Mouse (Mus musculus) CH12.LX (cell line): ENCODE measurements around the gene Agtrap. TPM values are rescaled to one million over a fixed set of nuclear protein-coding genes. Genes with fewer than 3 reads are reported as not detected.

Experiments
- DNase-seq: peaks from one replicate; pipeline ENCODE4 v3.0.0-alpha.2; 2013; ENCODE audit errors: extremely low read depth
- H3K27ac ChIP-seq: 2 replicates; pipeline ENCODE4 v1.5.1; 2012; ENCODE audit warnings: low read depth, mild to moderate bottlenecking, control low read depth, moderate library complexity; ENCODE audit not compliant: insufficient read depth
- H3K27me3 ChIP-seq: replicated peaks from 2 replicates; pipeline ENCODE3; 2012; ENCODE audit warnings: inconsistent platforms
- H3K36me3 ChIP-seq, 2 experiments: replicated peaks in 1 of 2; 2 replicates each; pipeline versions ENCODE3 to v1.6.1; 2012; ENCODE audit warnings: inconsistent platforms in 1 of 2, low read length in 1 of 2, mild to moderate bottlenecking in 1 of 2, mixed read lengths in 1 of 2, moderate library complexity in 1 of 2; ENCODE audit not compliant: control insufficient read depth in 1 of 2, insufficient read depth in 1 of 2
- H3K4me1 ChIP-seq, 2 experiments: 2 replicates each; pipeline ENCODE4 v1.6.1; 2012; ENCODE audit warnings: inconsistent platforms in 1 of 2, moderate library complexity in 1 of 2; ENCODE audit not compliant: insufficient read depth in 2 of 2, control insufficient read depth in 1 of 2
- H3K4me2 ChIP-seq: 2 replicates; pipeline ENCODE4 v1.6.1; 2012; ENCODE audit warnings: low read depth, mild to moderate bottlenecking, control low read depth; ENCODE audit not compliant: poor library complexity, insufficient read depth, severe bottlenecking
- H3K4me3 ChIP-seq, 3 experiments: fragments of 150-350 bp in 1 of 3; sonication (generic) in 1 of 3; replicated peaks in 1 of 3; 2 replicates each; pipeline versions ENCODE3 to v1.5.1; 2011 to 2012; ENCODE audit warnings: low read depth in 2 of 3, low read length in 2 of 3, mild to moderate bottlenecking in 2 of 3, moderate library complexity in 2 of 3, control low read depth in 1 of 3, improper control_type of control experiment in 1 of 3, inconsistent platforms in 1 of 3, mixed read lengths in 1 of 3; ENCODE audit not compliant: poor library complexity in 1 of 3
- H3K79me2 ChIP-seq: replicated peaks from 2 replicates; pipeline ENCODE4 v1.6.1; 2012; ENCODE audit warnings: mild to moderate bottlenecking, moderate library complexity; ENCODE audit not compliant: control insufficient read depth, poor library complexity, insufficient read depth, severe bottlenecking; ENCODE audit errors: extremely low read depth
- H3K9ac ChIP-seq: 2 replicates; pipeline ENCODE4 v1.6.1; 2012; ENCODE audit warnings: low read depth, mild to moderate bottlenecking, control low read depth, moderate library complexity; ENCODE audit not compliant: insufficient read depth
- H3K9me3 ChIP-seq: replicated peaks from 2 replicates; pipeline ENCODE3; 2012; ENCODE audit warnings: low read length, inconsistent platforms, mixed read lengths
- CTCF ChIP-seq, 2 experiments: IDR thresholded peaks in 1 of 2; conservative IDR thresholded peaks in 1 of 2; 2 replicates each; pipeline ENCODE4 v1.5.1; 2011 to 2012; ENCODE audit warnings: low read depth in 2 of 2, low read length in 2 of 2, improper control_type of control experiment in 1 of 2, inconsistent platforms in 1 of 2, mild to moderate bottlenecking in 1 of 2, moderate library complexity in 1 of 2
- E2F4 ChIP-seq: IDR thresholded peaks from 2 replicates; pipeline ENCODE4 v1.6.1; 2011; ENCODE audit warnings: low read depth, low read length, improper control_type of control experiment; ENCODE audit not compliant: insufficient replicate concordance
- ELF1 ChIP-seq: IDR thresholded peaks from 2 replicates; pipeline ENCODE4 v1.6.1; 2014; ENCODE audit warnings: low read depth, mild to moderate bottlenecking, inconsistent platforms, low read length, improper control_type of control experiment
- ETS1 ChIP-seq: conservative IDR thresholded peaks from 2 replicates; pipeline ENCODE4 v1.6.1; 2012; ENCODE audit warnings: low read depth, mild to moderate bottlenecking, inconsistent platforms, low read length, improper control_type of control experiment, moderate library complexity
- GABPA ChIP-seq: IDR thresholded peaks from 2 replicates; pipeline ENCODE4 v1.6.1; 2012; ENCODE audit warnings: low read depth, low read length, improper control_type of control experiment, inconsistent platforms; ENCODE audit not compliant: insufficient replicate concordance
- HCFC1 ChIP-seq: IDR thresholded peaks from 2 replicates; pipeline ENCODE4 v1.6.1; 2012; ENCODE audit warnings: low read depth, mild to moderate bottlenecking, inconsistent platforms, low read length, improper control_type of control experiment
- IRF4 ChIP-seq: IDR thresholded peaks from 2 replicates; pipeline ENCODE4 v1.6.1; 2014; ENCODE audit warnings: low read depth, mild to moderate bottlenecking, inconsistent platforms, low read length, improper control_type of control experiment
- JUN ChIP-seq: IDR thresholded peaks from 2 replicates; pipeline ENCODE4 v1.6.1; 2011; ENCODE audit warnings: low read depth, mild to moderate bottlenecking, low read length, improper control_type of control experiment, moderate library complexity; ENCODE audit not compliant: insufficient read depth
- JUND ChIP-seq: conservative IDR thresholded peaks from 2 replicates; pipeline ENCODE4 v1.6.1; 2011; ENCODE audit warnings: low read depth, low read length, improper control_type of control experiment
- MAFK ChIP-seq: IDR thresholded peaks from 2 replicates; pipeline ENCODE4 v1.6.1; 2011; ENCODE audit warnings: low read length, improper control_type of control experiment; ENCODE audit not compliant: insufficient replicate concordance
- MAZ ChIP-seq: IDR thresholded peaks from 2 replicates; pipeline ENCODE4 v1.6.1; 2012; ENCODE audit warnings: low read depth, mild to moderate bottlenecking, inconsistent platforms, low read length, improper control_type of control experiment, moderate library complexity
- MEF2A ChIP-seq: IDR thresholded peaks from 2 replicates; pipeline ENCODE4 v1.6.1; 2014; ENCODE audit warnings: low read depth, mild to moderate bottlenecking, inconsistent platforms, low read length, improper control_type of control experiment, borderline replicate concordance
- MXI1 ChIP-seq: IDR thresholded peaks from 2 replicates; pipeline ENCODE4 v1.6.1; 2011; ENCODE audit warnings: mild to moderate bottlenecking, low read depth, low read length, improper control_type of control experiment
- NRF1 ChIP-seq: IDR thresholded peaks from 2 replicates; pipeline ENCODE4 v1.6.1; 2014; ENCODE audit warnings: low read depth, mild to moderate bottlenecking, inconsistent platforms, low read length, improper control_type of control experiment, moderate library complexity
- RAD21 ChIP-seq: IDR thresholded peaks from 2 replicates; pipeline ENCODE4 v1.6.1; 2011; ENCODE audit warnings: low read depth, mild to moderate bottlenecking, low read length, improper control_type of control experiment, moderate library complexity
- SMC3 ChIP-seq: IDR thresholded peaks from 2 replicates; pipeline ENCODE4 v1.6.1; 2011; ENCODE audit warnings: low read depth, low read length, improper control_type of control experiment
- TCF12 ChIP-seq: IDR thresholded peaks from 2 replicates; pipeline ENCODE4 v1.6.1; 2014; ENCODE audit warnings: low read depth, mild to moderate bottlenecking, inconsistent platforms, low read length, improper control_type of control experiment
- UBTF ChIP-seq: IDR thresholded peaks from 2 replicates; pipeline ENCODE4 v1.6.1; 2012; ENCODE audit warnings: low read depth, mild to moderate bottlenecking, inconsistent platforms, low read length, improper control_type of control experiment, moderate library complexity
- USF1 ChIP-seq: IDR thresholded peaks from 2 replicates; pipeline ENCODE4 v1.6.1; 2014; ENCODE audit warnings: low read depth, mild to moderate bottlenecking, inconsistent platforms, low read length, improper control_type of control experiment
- USF2 ChIP-seq: conservative IDR thresholded peaks from 2 replicates; pipeline ENCODE4 v1.6.1; 2011; ENCODE audit warnings: low read depth, low read length, improper control_type of control experiment
- ZC3H11A ChIP-seq: IDR thresholded peaks from 2 replicates; pipeline ENCODE4 v1.6.1; 2012; ENCODE audit warnings: low read depth, mild to moderate bottlenecking, inconsistent platforms, low read length, improper control_type of control experiment
- ZNF384 ChIP-seq: IDR thresholded peaks from 2 replicates; pipeline ENCODE4 v1.6.1; 2012; ENCODE audit warnings: low read depth, low read length, improper control_type of control experiment, inconsistent platforms
- dilution Hi-C: fragments of 300-500 bp; cut with MboI; formaldehyde crosslinking; loops from 2 replicates; pipeline ENCODE4 v1.14.3; 2020; ENCODE audit warnings: low sequenced_read_pairs; ENCODE audit not compliant: extremely low pct_unique_long_range_greater_than_20kb, extremely low pct_ligation_motif_present
- in situ Hi-C: fragments of 300-500 bp; cut with MboI; formaldehyde crosslinking; loops from 3 replicates; pipeline ENCODE4 v1.14.3; 2019; ENCODE audit warnings: low sequenced_read_pairs, low pct_ligation_motif_present, low pct_unique_long_range_greater_than_20kb, mixed read lengths
- polyA plus RNA-seq: library from polyadenylated mRNA; unstranded; fragments of >175 nt; gene quantifications from 2 replicates; pipeline ENCODE4 v1.2.1, GENCODE M21; 2012; ENCODE audit warnings: low read depth; ENCODE audit not compliant: insufficient read length
- total RNA-seq, 2 experiments: library from RNA; depleted of rRNA; stranded (reverse); fragments of 300-350 nt in 1 of 2; fragments of >200 nt in 1 of 2; gene quantifications; 2 replicates each; pipeline ENCODE4 v1.2.3; 2012 to 2014

Agtrap gene
- total and polyA plus RNA-seq, 3 experiments, result 4.1 to 6.2 (median 5.9) TPM

- no peak for DNase-seq
- in situ Hi-C loops, result no loop called here
- Histone ChIP-seq H3K4me2 (no peak overlapping the region), H3K9ac (no peak overlapping the region), H3K4me3 (no peak overlapping the region), H3K4me1 (peaks cover 5 to 31% of the 10 kb centered on the region in 2 experiments; a peak in 3 of 4 replicates), H3K9me3 (no peaks in the 10 kb centered on the region), H3K27me3 (no peaks in the 10 kb centered on the region), H3K36me3 (peaks cover 42 to 57% of the 10 kb centered on the region in 2 experiments), H3K27ac (no peak overlapping the region), H3K79me2 (no peaks in the 10 kb centered on the region)
- TF ChIP-seq E2F4, result no peak
- peak; percentile 57 for TF ChIP-seq SMC3
- TF ChIP-seq RAD21, result peak; percentile 21
- peak; percentile 33 to 69; a peak in 3 of 4 replicates for TF ChIP-seq CTCF (conservative IDR thresholded peaks at IDR 0.05 in 1 of 2, IDR thresholded peaks at IDR 0.05 in 1 of 2; ENCODE audit: low read depth in 2 of 2, low read length in 2 of 2)
- TF ChIP-seq GABPA, result no peak
- no peak for TF ChIP-seq MXI1
- dilution Hi-C loops, result no loop called here
Measured at GRCm38 (mm10) chr4:148060120-148061085, 27.4 kb downstream of the Agtrap start.

GRCm38 (mm10) chr4:148058993-148059392, 28.8 kb downstream of the Agtrap start:
- H3K4me3 ChIP-seq, result no peak overlapping the region
- peaks cover 53 to 65% of the 10 kb centered on the region in 2 experiments for H3K36me3 ChIP-seq
- H3K4me2 ChIP-seq, result no peak overlapping the region
- in situ Hi-C loops, result no loop called here
- no peaks in the 10 kb centered on the region for H3K27me3 ChIP-seq
- H3K9me3 ChIP-seq, result no peaks in the 10 kb centered on the region
- H3K9ac ChIP-seq, result no peak overlapping the region
- dilution Hi-C loops, result no loop called here
- no peak for TF ChIP-seq MEF2A
- TF ChIP-seq ETS1, result no peak
- no peak for TF ChIP-seq MAZ
- TF ChIP-seq, all 38 proteins: peak for 0
- no peak for DNase-seq
- peaks cover 5 to 32% of the 10 kb centered on the region in 2 experiments; a peak in 3 of 4 replicates for H3K4me1 ChIP-seq
- no peak overlapping the region for H3K27ac ChIP-seq
- H3K79me2 ChIP-seq, result no peaks in the 10 kb centered on the region

DNA sequence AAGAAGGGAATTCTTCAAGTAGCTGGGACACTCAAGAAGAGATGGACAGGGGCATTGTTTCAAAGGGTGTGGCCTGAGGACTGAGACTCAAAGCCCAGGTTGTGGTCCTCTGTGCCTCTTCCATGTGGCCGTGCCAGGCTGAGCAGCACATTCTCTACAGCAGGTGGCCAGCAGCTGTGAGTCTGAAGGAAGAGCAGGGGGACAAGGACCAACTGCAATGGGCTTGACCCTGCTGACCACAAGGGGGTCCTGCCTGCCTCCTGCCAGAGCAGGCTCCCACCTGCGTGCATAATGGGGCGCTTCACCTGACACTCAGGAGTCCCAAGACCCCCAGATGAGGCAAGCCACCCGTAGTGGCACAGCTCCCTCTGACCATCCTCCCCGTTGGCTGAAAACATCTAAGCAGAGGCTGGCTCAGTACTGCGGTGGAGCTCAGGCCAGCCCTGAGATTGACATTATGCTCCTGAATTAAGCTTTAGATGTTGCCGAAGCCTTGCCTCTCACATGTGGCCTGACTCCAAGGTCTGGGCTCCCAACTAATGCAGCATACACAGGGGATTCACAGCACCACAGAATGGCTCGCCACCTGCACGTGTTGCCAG, 29.5 kb downstream of the Agtrap start:
- no peaks in the 10 kb centered on the region for H3K79me2 ChIP-seq
- no peaks in the 10 kb centered on the region for H3K27me3 ChIP-seq
- peaks cover 5 to 32% of the 10 kb centered on the region in 2 experiments; a peak in 3 of 4 replicates for H3K4me1 ChIP-seq
- H3K9ac ChIP-seq, result no peak overlapping the region
- no peak overlapping the region for H3K27ac ChIP-seq
- no peaks in the 10 kb centered on the region for H3K9me3 ChIP-seq
- no peak overlapping the region for H3K4me3 ChIP-seq
- TF ChIP-seq HCFC1 (no peak), NRF1 (no peak), RAD21 (no peak), USF2 (no peak), GABPA (no peak), MXI1 (no peak), IRF4 (no peak), JUND (no peak), JUN (no peak), UBTF (no peak), USF1 (no peak), ZC3H11A (no peak), MAFK (no peak), TCF12 (no peak), ELF1 (no peak), ZNF384 (no peak)
- in situ Hi-C loops, result no loop called here
- no peak overlapping the region for H3K4me2 ChIP-seq
- no peak for DNase-seq
- peaks cover 60 to 72% of the 10 kb centered on the region in 2 experiments for H3K36me3 ChIP-seq
- dilution Hi-C loops, result no loop called here
